Mouse (Mus musculus): Measurements from ENCODE around the gene Fdps. TPM values are rescaled to one million over a fixed set of nuclear protein-coding genes. Genes with fewer than 3 reads are reported as not detected.

Gene Fdps
- total and polyA plus RNA-seq, 3 experiments: 208 to 632 (median 549) TPM

Other genes with a start within 250 kb of the Fdps start
- 10 to 100 TPM; 18.9 to 25.2 TPM for gene Msto1, start 188.0 kb downstream of the Fdps start, total RNA-seq (2021)
- gene Msto1, start 188.0 kb downstream of the Fdps start, polyA plus RNA-seq (2012; rRNA removed): 28.4 and 30.2 TPM in 2 replicates
- gene Ash1l, start 151.3 kb downstream of the Fdps start, total RNA-seq (2021): 10 to 100 TPM; 38.3 to 57.0 TPM
- 3.9 and 4.9 TPM in 2 replicates for gene Ash1l, start 151.3 kb downstream of the Fdps start, polyA plus RNA-seq (2012; rRNA removed)
- gene Dap3, start 150.8 kb downstream of the Fdps start, total RNA-seq (2021): 100 to 1,000 TPM; 129 to 130 TPM
- gene Dap3, start 150.8 kb downstream of the Fdps start, polyA plus RNA-seq (2012; rRNA removed): 26.2 and 30.4 TPM in 2 replicates
- 10 to 100 TPM; 23.3 to 32.5 TPM for gene Rusc1, start 8.6 kb downstream of the Fdps start, total RNA-seq (2021)
- gene Rusc1, start 8.6 kb downstream of the Fdps start, polyA plus RNA-seq (2012; rRNA removed): 56.4 and 66.6 TPM in 2 replicates
- gene Gm43738, start 860 bp downstream of the Fdps start, total RNA-seq (2021): not detected
- gene Gm43738, start 860 bp downstream of the Fdps start, polyA plus RNA-seq (2012; rRNA removed): not detected in 2 replicates
- gene Pklr, start 34.2 kb upstream of the Fdps start, total RNA-seq (2021): under 1 TPM in 1 of 2 experiments, not detected in 1; 0.81 TPM
- 0.55 TPM in 1 of 2 replicates, not detected in the other for gene Pklr, start 34.2 kb upstream of the Fdps start, polyA plus RNA-seq (2012; rRNA removed)
- 1 to 10 TPM; 2.4 to 6.6 TPM for gene Hcn3, start 58.2 kb upstream of the Fdps start, total RNA-seq (2021)
- 20.9 and 34.5 TPM in 2 replicates for gene Hcn3, start 58.2 kb upstream of the Fdps start, polyA plus RNA-seq (2012; rRNA removed)
- 10 to 100 TPM; 39.3 to 73.3 TPM for gene Clk2, start 62.8 kb upstream of the Fdps start, total RNA-seq (2021)
- gene Clk2, start 62.8 kb upstream of the Fdps start, polyA plus RNA-seq (2012; rRNA removed): 52.2 and 63.4 TPM in 2 replicates
- 100 to 1,000 TPM in 1 of 2 experiments, 10 to 100 TPM in 1; 87.1 to 104 TPM for gene Scamp3, start 75.5 kb upstream of the Fdps start, total RNA-seq (2021)
- gene Scamp3, start 75.5 kb upstream of the Fdps start, polyA plus RNA-seq (2012; rRNA removed): 234 and 299 TPM in 2 replicates
- 10 to 100 TPM; 15.2 to 16.3 TPM for gene Fam189b, start 81.2 kb upstream of the Fdps start, total RNA-seq (2021)
- gene Fam189b, start 81.2 kb upstream of the Fdps start, polyA plus RNA-seq (2012; rRNA removed): 80.2 and 84.4 TPM in 2 replicates
- 10 to 100 TPM; 74.4 to 74.6 TPM for gene Gba, start 101.0 kb upstream of the Fdps start, total RNA-seq (2021)
- gene Gba, start 101.0 kb upstream of the Fdps start, polyA plus RNA-seq (2012; rRNA removed): 40.2 and 43.9 TPM in 2 replicates
- gene Thbs3, start 113.2 kb upstream of the Fdps start, total RNA-seq (2021): 10 to 100 TPM in 1 of 2 experiments, 1 to 10 TPM in 1; 8.9 to 10.1 TPM
- gene Thbs3, start 113.2 kb upstream of the Fdps start, polyA plus RNA-seq (2012; rRNA removed): 10.1 and 10.2 TPM in 2 replicates
- 100 to 1,000 TPM; 150 to 174 TPM for gene Mtx1, start 125.1 kb upstream of the Fdps start, total RNA-seq (2021)
- 252 and 300 TPM in 2 replicates for gene Mtx1, start 125.1 kb upstream of the Fdps start, polyA plus RNA-seq (2012; rRNA removed)
- under 1 TPM; 0.24 to 0.32 TPM for gene Muc1, start 127.1 kb upstream of the Fdps start, total RNA-seq (2021)
- gene Muc1, start 127.1 kb upstream of the Fdps start, polyA plus RNA-seq (2012; rRNA removed): 0.53 and 0.85 TPM in 2 replicates
- gene Krtcap2, start 144.0 kb upstream of the Fdps start, total RNA-seq (2021): 100 to 1,000 TPM; 143 to 163 TPM
- gene Krtcap2, start 144.0 kb upstream of the Fdps start, polyA plus RNA-seq (2012; rRNA removed): 433 and 437 TPM in 2 replicates
- 1 to 10 TPM; 1.9 to 2.3 TPM for gene Trim46, start 144.3 kb upstream of the Fdps start, total RNA-seq (2021)
- gene Trim46, start 144.3 kb upstream of the Fdps start, polyA plus RNA-seq (2012; rRNA removed): 6.0 and 9.1 TPM in 2 replicates
- gene Dpm3, start 157.4 kb upstream of the Fdps start, total RNA-seq (2021): 100 to 1,000 TPM; 134 to 150 TPM
- gene Dpm3, start 157.4 kb upstream of the Fdps start, polyA plus RNA-seq (2012; rRNA removed): 509 and 645 TPM in 2 replicates
- gene Slc50a1, start 168.6 kb upstream of the Fdps start, total RNA-seq (2021): 10 to 100 TPM; 49.9 to 54.7 TPM
- 153 TPM in 2 replicates for gene Slc50a1, start 168.6 kb upstream of the Fdps start, polyA plus RNA-seq (2012; rRNA removed)
- 10 to 100 TPM in 1 of 2 experiments, 1 to 10 TPM in 1; 8.0 to 16.6 TPM for gene Efna1, start 179.2 kb upstream of the Fdps start, total RNA-seq (2021)
- 17.5 and 24.0 TPM in 2 replicates for gene Efna1, start 179.2 kb upstream of the Fdps start, polyA plus RNA-seq (2012; rRNA removed)
- gene Efna3, start 221.0 kb upstream of the Fdps start, total RNA-seq (2021): under 1 TPM; 0.26 to 0.55 TPM
- gene Efna3, start 221.0 kb upstream of the Fdps start, polyA plus RNA-seq (2012; rRNA removed): 0.21 and 1.0 TPM in 2 replicates
- gene Efna4, start 236.1 kb upstream of the Fdps start, total RNA-seq (2021): 1 to 10 TPM in 1 of 2 experiments, under 1 TPM in 1; 0.63 to 1.9 TPM
- gene Efna4, start 236.1 kb upstream of the Fdps start, polyA plus RNA-seq (2012; rRNA removed): 1.8 and 3.5 TPM in 2 replicates
- gene Adam15, start 248.0 kb upstream of the Fdps start, total RNA-seq (2021): 10 to 100 TPM; 56.1 to 87.5 TPM
- gene Adam15, start 248.0 kb upstream of the Fdps start, polyA plus RNA-seq (2012; rRNA removed): 142 and 182 TPM in 2 replicates

All from adrenal gland, adult 2 months (tissue).